In genomic region chr19:6464306-6465071, GRCm38 (mm10) we compare ENCODE assay signal across 9 mouse cellular contexts. TPM values are rescaled to one million over a fixed set of nuclear protein-coding genes. Genes with fewer than 3 reads are reported as not detected.
DNase-seq lines count a peak whose midpoint lies in the region; ATAC-seq lines count a peak whose summit lies in the region.
"Had no signal": no experiment of that assay in that cellular context is flagged by ENCODE, and none has a peak within 500 bp of the region (broad histone marks: within the 10 kb centered on the region; RNA-seq: fewer than 3 reads in every experiment).

No protein-coding gene starts in this region.

- WGBS in embryonic facial prominence, embryonic 14.5 days = 46% methylated on average over 10 of the region's 10 CpGs

- H3K36me3 ChIP-seq in embryonic facial prominence, embryonic 14.5 days (ENCODE audit: control insufficient read depth, insufficient read depth, low read length) = no peaks in the 10 kb centered on the region
- H3K36me3 ChIP-seq: limb, embryonic 13.5 days had no signal

- no peaks in the 10 kb centered on the region for H3K9me3 ChIP-seq in embryonic facial prominence, embryonic 14.5 days (ENCODE audit: control insufficient read depth, low read length)
- H3K9me3 ChIP-seq: limb, embryonic 13.5 days had no signal

- peaks cover 11% of the 10 kb centered on the region for H3K4me1 ChIP-seq in embryonic facial prominence, embryonic 14.5 days (ENCODE audit: control insufficient read depth, insufficient read depth, low read length)
- H3K4me1 ChIP-seq: limb, embryonic 13.5 days had no signal

- no peak overlapping the region for H3K27ac ChIP-seq in embryonic facial prominence, embryonic 14.5 days (replicated peaks; ENCODE audit: low read depth, low read length)
- H3K27ac ChIP-seq: limb, embryonic 13.5 days had no signal

- peak; percentile 12; the same call in 1 of the 2 replicates for ATAC-seq in embryonic facial prominence, embryonic 14.5 days (ENCODE audit: low read depth)
- no peak for ATAC-seq in monocyte, adult 5-6 weeks (replicated peaks; ENCODE audit: insufficient number of reproducible peaks, low FRiP score, low TSS enrichment, poor library complexity, severe bottlenecking)

- peak; percentile 69 for DNase-seq in layer of hippocampus, adult 11-12 months (ENCODE audit: low spot score)
- no peak for DNase-seq in layer of hippocampus, postnatal 10 days (ENCODE audit: low spot score in 2 of 2)
- peak; percentile 5 for DNase-seq in embryonic facial prominence, embryonic 14.5 days (ENCODE audit: low spot score)
- DNase-seq in layer of hippocampus, postnatal 36 days = peak; percentile 59 to 67
- DNase-seq in retina, postnatal 1 day = peak; percentile 45
- DNase-seq in lung, adult 18-20 months = no peak
- no peak for DNase-seq in gastrocnemius, postnatal 10 days

- H3K4me2 ChIP-seq in embryonic facial prominence, embryonic 14.5 days (ENCODE audit: low read depth, low read length) = no peak overlapping the region
- H3K4me2 ChIP-seq: limb, embryonic 13.5 days had no signal

- H3K9ac ChIP-seq in embryonic facial prominence, embryonic 14.5 days (ENCODE audit: low read depth, low read length) = no peak overlapping the region; the same call in 1 of the 2 replicates
- H3K9ac ChIP-seq: limb, embryonic 13.5 days had no signal

- H3K27me3 ChIP-seq in embryonic facial prominence, embryonic 14.5 days (replicated peaks; ENCODE audit: control insufficient read depth, insufficient read depth, low read length) = no peaks in the 10 kb centered on the region

- no peak overlapping the region for H3K4me3 ChIP-seq in embryonic facial prominence, embryonic 14.5 days (ENCODE audit: low read depth, low read length)
- H3K4me3 ChIP-seq: limb, embryonic 13.5 days had no signal

RNA-seq across cellular contexts. Expression of gene Nrxn2, which starts 46.0 kb away (rescaled TPM):
- total RNA-seq in layer of hippocampus, postnatal 10 days (2021) = 100 to 1,000 TPM; 683 to 691 TPM
- polyA plus RNA-seq in embryonic facial prominence, embryonic 14.5 days (2014; fragmentation: Nextera tagmentation; extraction: Ambion mirVana) = 2.3 and 3.4 TPM in 2 replicates
- total RNA-seq in layer of hippocampus, postnatal 36 days (2021) = 100 to 1,000 TPM; 399 to 414 TPM
- not detected in 3 replicates for total RNA-seq in monocyte, adult 5-6 weeks (2017)
- total RNA-seq in gastrocnemius, postnatal 10 days (2021) = 1 to 10 TPM; 3.1 to 3.3 TPM

Comparison
In these comparisons a context has a peak if more than half of its experiments do, and no peak if none do; other contexts are left out.
1. DNase-seq: peak in layer of hippocampus, adult 11-12 months (single experiment), embryonic facial prominence, embryonic 14.5 days (single experiment), layer of hippocampus, postnatal 36 days (2 of 2) and retina, postnatal 1 day (single experiment); none in layer of hippocampus, postnatal 10 days (0 of 2), lung, adult 18-20 months (0 of 2) and gastrocnemius, postnatal 10 days (single experiment).
2. RNA of gene Nrxn2, which starts 46.0 kb away (total RNA-seq): 683 to 691 TPM in layer of hippocampus, postnatal 10 days and 399 to 414 TPM in layer of hippocampus, postnatal 36 days; 3.1 to 3.3 TPM in gastrocnemius, postnatal 10 days and not detected in monocyte, adult 5-6 weeks; every median in the first group is over 10 times any median in the second.